Mouse (Mus musculus) testis, adult 2 months (tissue): ENCODE data around the gene Slc35d1.

ENCODE experiments used
- CTCF ChIP-seq: fragments of 200-500 bp; IDR thresholded peaks from 2 replicates; pipeline ENCODE4 v1.5.1; 2012; ENCODE audit warnings: low read depth, mild to moderate bottlenecking, inconsistent platforms, low read length, moderate library complexity; ENCODE audit not compliant: control insufficient read depth, insufficient read depth, insufficient replicate concordance
- POLR2A ChIP-seq: fragments of 200-500 bp; IDR thresholded peaks from 2 replicates; pipeline ENCODE4 v1.6.1; 2012; ENCODE audit warnings: low read depth, mild to moderate bottlenecking, inconsistent platforms, low read length, moderate library complexity; ENCODE audit not compliant: control insufficient read depth

GRCm38 (mm10) chr4:103247249-103247648 is 32.3 kb upstream of the Slc35d1 start:
- no peak for TF ChIP-seq CTCF
- TF ChIP-seq POLR2A, result no peak
